Mouse (Mus musculus): ENCODE data around the gene Ndufs4. TPM values are rescaled to one million over a fixed set of nuclear protein-coding genes. Genes with fewer than 3 reads are reported as not detected.

Ndufs4 gene
- polyA plus RNA-seq (2017; shearing (Covaris generic)), result 157 TPM

GRCm38 (mm10) chr13:114388211-114388965, at the start of gene Ndufs4:
Gene Ndufs4 (minus strand): TSS chr13:114388258.

Other genes with a start within 250 kb of the Ndufs4 start
- gene Fst, start 70.7 kb upstream of the Ndufs4 start, polyA plus RNA-seq (2017; shearing (Covaris generic)), result 1.4 TPM

All from effector memory CD4-positive, alpha-beta T cell, adult 5 months (primary cell).